Mouse (Mus musculus) limb, embryonic 14.5 days (tissue): Measurements from ENCODE around the gene Myof. TPM values are rescaled to one million over a fixed set of nuclear protein-coding genes. Genes with fewer than 3 reads are reported as not detected.

Experiments used
- ATAC-seq: fragments of 200-750 bp; cut with Nextera tagmentation; 2 replicates; pipeline ENCODE4 v1.8.0; 2017; ENCODE audit warnings: low read depth, moderate number of reproducible peaks, moderate TSS enrichment; ENCODE audit not compliant: low FRiP score
- DNase-seq: peaks from one replicate; pipeline ENCODE4 v3.0.0-alpha.2; 2015; ENCODE audit warnings: low spot score
- H3K27ac ChIP-seq: fragments of 300-500 bp; sonication (generic); replicated peaks from 2 replicates; pipeline ENCODE4 v1.5.1; 2014; ENCODE audit warnings: low read depth, mild to moderate bottlenecking, low read length, moderate library complexity, mixed read lengths
- H3K27me3 ChIP-seq: fragments of 300-500 bp; sonication (generic); 2 replicates; pipeline ENCODE4 v1.6.1; 2014; ENCODE audit warnings: low read length, mixed read lengths; ENCODE audit not compliant: control insufficient read depth, insufficient read depth
- H3K36me3 ChIP-seq: fragments of 300-500 bp; sonication (generic); 2 replicates; pipeline ENCODE4 v1.6.1; 2014; ENCODE audit warnings: mild to moderate bottlenecking, low read length, moderate library complexity, mixed read lengths; ENCODE audit not compliant: control insufficient read depth, insufficient read depth
- H3K4me1 ChIP-seq: fragments of 300-500 bp; sonication (generic); 2 replicates; pipeline ENCODE4 v1.6.1; 2014; ENCODE audit warnings: antibody characterized with exemption, low read length, mixed read lengths; ENCODE audit not compliant: control insufficient read depth, insufficient read depth
- H3K4me2 ChIP-seq: fragments of 300-500 bp; sonication (generic); replicated peaks from 2 replicates; pipeline ENCODE4 v1.6.1; 2014; ENCODE audit warnings: low read depth, mild to moderate bottlenecking, low read length, moderate library complexity; ENCODE audit not compliant: severe bottlenecking
- H3K4me3 ChIP-seq: fragments of 300-500 bp; sonication (generic); replicated peaks from 2 replicates; pipeline ENCODE4 v1.5.1; 2014; ENCODE audit warnings: low read length
- H3K9ac ChIP-seq: fragments of 300-500 bp; sonication (generic); 2 replicates; pipeline ENCODE4 v1.6.1; 2014; ENCODE audit warnings: mild to moderate bottlenecking, low read depth, low read length, moderate library complexity; ENCODE audit not compliant: severe bottlenecking
- H3K9me3 ChIP-seq: fragments of 300-500 bp; sonication (generic); 2 replicates; pipeline ENCODE4 v1.6.1; 2016; ENCODE audit warnings: low read length; ENCODE audit not compliant: control insufficient read depth
- POLR2A ChIP-seq: fragments of 200-500 bp; IDR thresholded peaks from 2 replicates; pipeline ENCODE4 v1.8.0; 2012; ENCODE audit warnings: inconsistent platforms, mild to moderate bottlenecking, moderate library complexity, borderline replicate concordance; ENCODE audit not compliant: insufficient read depth, insufficient read length; ENCODE audit errors: extremely low read depth
- WGBS: fragments of 180-500 bp; shearing (Covaris S2); extraction: QIAGEN DNeasy Blood & Tissue Kit; methylation state at CpG from one replicate; pipeline ENCODE4 v1.1.7; 2014; 5-methylcytosine and 5-hydroxymethylcytosine counted together
- polyA plus RNA-seq, 2 experiments: library from polyadenylated mRNA; depleted of rRNA in 1 of 2; stranded (reverse) in 1 of 2; unstranded in 1 of 2; fragments of >200 nt; fragmentation: Nextera tagmentation in 1 of 2; extraction: Ambion mirVana in 1 of 2; gene quantifications; 2 replicates each; pipeline versions ENCODE4 v1.2.1 to v1.2.3; 2012 to 2014

Gene Myof
- polyA plus RNA-seq, 2 experiments = 21.8 to 35.9 TPM

DNA sequence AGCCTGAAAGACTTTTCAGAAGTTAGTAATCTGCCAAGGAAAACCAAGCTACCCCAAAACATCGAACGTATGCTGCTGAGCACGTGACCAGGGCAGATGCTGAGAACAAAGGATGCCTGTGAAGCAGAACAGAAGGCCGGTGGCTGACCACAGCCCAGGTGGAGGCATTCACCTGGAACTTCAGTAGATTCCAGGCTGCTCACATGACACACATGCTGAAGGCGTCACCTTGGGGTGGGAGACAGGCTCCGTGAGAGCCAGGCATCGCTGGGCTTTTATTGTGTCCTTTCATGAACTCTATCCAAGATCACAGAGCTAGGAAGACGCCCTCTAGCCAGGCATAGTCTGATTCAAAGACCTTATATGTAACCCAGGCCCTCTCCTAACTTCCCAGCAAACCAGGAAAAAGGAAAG is 17.2 kb downstream of the Myof start:
- Histone ChIP-seq H3K27ac (no peak overlapping the region), H3K9me3 (no peaks in the 10 kb centered on the region), H3K4me3 (no peak overlapping the region), H3K36me3 (no peaks in the 10 kb centered on the region), H3K4me2 (no peak overlapping the region), H3K4me1 (peaks cover 9% of the 10 kb centered on the region), H3K27me3 (no peaks in the 10 kb centered on the region), H3K9ac (no peak overlapping the region)
- WGBS = 65% methylated on average over 8 of the region's 8 CpGs
- DNase-seq (no peak), ATAC-seq (no peak)
- no peak for TF ChIP-seq POLR2A

DNA sequence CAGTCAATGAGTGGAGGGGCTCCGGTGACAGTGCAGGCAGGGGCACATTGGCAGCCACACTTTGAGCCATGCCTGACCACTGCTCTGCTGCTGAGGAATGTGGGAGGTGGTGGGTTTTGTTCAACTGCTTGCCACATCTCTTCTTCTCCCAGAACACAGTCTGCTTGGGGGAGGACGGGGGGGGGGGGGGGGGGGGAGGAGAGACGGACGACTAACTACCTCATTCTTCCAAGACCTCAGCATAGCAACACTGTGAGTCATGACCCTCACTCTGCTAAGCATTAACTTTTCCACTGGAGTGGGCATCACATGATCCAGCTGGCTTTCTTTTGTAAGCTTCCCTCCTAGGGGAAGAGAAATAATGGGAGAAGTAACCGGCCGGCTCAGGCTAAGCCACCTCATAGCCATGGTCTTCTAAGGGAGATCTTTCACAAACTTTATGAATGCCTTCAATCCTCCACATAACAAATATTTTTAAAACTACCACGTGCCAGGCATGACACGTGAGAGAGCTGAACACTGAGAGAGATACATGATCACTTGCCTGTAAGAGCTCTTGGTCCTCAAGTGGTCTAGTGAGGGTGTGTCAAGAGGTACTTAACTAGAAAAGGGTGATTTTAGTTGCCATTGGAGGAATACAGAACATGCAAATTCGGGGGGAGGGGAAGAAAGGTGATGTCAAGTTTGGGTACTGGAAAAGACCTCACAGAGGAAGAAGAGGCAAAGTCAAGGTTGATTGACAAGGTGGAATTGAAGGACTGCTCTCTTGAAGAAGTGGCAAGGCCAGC is 17.9 kb downstream of the Myof start:
- DNase-seq (peak; percentile 39), ATAC-seq (0 out of 2 replicates have a peak, but pooled peaks have one; percentile 57)
- Histone ChIP-seq H3K9ac (no peak overlapping the region), H3K4me3 (no peak overlapping the region), H3K36me3 (no peaks in the 10 kb centered on the region), H3K9me3 (no peaks in the 10 kb centered on the region), H3K4me1 (peaks cover 8% of the 10 kb centered on the region), H3K27ac (no peak overlapping the region), H3K27me3 (no peaks in the 10 kb centered on the region), H3K4me2 (no peak overlapping the region)
- no peak for TF ChIP-seq POLR2A
- 78% methylated on average over 6 of the region's 9 CpGs for WGBS

DNA sequence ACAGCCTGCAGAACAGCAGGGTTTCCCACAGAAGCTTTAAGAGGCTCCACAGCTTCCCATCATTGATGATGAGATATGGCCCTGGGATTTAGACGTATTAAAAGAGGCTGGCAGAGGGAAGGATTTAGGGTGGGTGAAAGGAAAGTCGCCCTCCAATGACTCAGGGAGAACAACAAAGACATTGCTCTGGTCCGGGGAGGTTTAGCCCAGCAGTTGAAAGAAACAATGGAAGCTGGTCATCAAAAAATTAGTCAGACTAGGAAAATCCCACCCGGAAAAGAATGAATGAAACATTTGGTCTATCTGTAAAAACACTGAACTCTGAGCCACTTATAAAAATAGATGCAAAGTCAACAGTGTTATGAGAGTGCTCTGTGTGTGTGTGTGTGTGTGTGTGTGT is 19.8 kb downstream of the Myof start:
- WGBS = 70% methylated on average over 4 of the region's 4 CpGs
- Histone ChIP-seq H3K4me3 (no peak overlapping the region), H3K4me2 (no peak overlapping the region), H3K4me1 (peaks cover 3% of the 10 kb centered on the region), H3K36me3 (no peaks in the 10 kb centered on the region), H3K9me3 (no peaks in the 10 kb centered on the region), H3K27me3 (no peaks in the 10 kb centered on the region), H3K9ac (no peak overlapping the region), H3K27ac (no peak overlapping the region)
- no peak for TF ChIP-seq POLR2A
- ATAC-seq (no peak), DNase-seq (no peak)

DNA sequence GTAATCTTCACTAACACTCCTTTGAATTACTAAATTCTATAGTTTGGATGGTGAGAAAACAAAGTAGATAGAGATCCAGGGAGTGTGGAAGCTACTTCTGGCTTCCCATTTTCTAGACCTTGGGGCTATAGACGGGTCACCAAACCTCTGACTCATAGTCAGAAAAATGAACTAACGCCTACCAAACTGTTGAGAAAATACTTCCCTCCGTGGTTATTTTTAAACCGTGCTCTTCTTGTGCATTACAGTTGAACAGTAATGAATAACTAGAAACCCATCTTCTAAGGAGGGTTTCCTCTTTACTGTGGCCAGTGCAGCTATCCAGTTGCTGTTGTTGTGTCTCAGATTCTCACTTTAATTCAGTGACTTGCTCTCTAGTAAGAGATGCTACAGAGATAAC is 20.7 kb downstream of the Myof start:
- Histone ChIP-seq H3K9me3 (no peaks in the 10 kb centered on the region), H3K27me3 (no peaks in the 10 kb centered on the region)
- WGBS = 52% methylated on average over 4 of the region's 4 CpGs

DNA sequence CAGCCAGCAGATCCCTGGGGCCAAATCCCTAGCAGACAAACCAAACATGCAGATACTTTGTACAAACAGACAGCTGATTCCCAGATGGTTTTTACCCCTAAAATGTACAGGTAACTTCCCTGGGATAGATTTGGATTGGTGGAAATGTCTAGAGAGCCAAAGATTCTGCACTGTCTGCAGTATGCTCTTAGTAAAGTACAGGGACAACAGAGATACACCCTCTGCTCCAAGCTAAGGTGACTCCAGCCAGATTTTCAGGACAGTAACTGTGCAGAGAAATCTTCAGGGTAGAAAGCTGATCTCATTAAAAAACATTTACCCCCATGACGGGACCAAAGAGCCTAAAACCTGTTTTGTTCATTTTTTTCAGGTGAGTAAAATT is 27.5 kb downstream of the Myof start:
- WGBS = 51% methylated on average over 1 of the region's 1 CpGs
- no peak overlapping the region for H3K4me3 ChIP-seq
- ATAC-seq (no peak), DNase-seq (no peak)
- H3K9ac ChIP-seq = no peak overlapping the region
- H3K27me3 ChIP-seq = no peaks in the 10 kb centered on the region
- TF ChIP-seq POLR2A = no peak
- no peak overlapping the region for H3K4me2 ChIP-seq
- no peaks in the 10 kb centered on the region for H3K9me3 ChIP-seq
- H3K27ac ChIP-seq = peak overlapping the region; percentile 74
- H3K36me3 ChIP-seq = no peaks in the 10 kb centered on the region
- peaks cover 5% of the 10 kb centered on the region for H3K4me1 ChIP-seq

More for the DNA sequence above, 20.7 kb downstream of the Myof start:
- no peak for TF ChIP-seq POLR2A
- Histone ChIP-seq H3K36me3 (no peaks in the 10 kb centered on the region), H3K4me1 (peaks cover 3% of the 10 kb centered on the region; the same call in 1 of the 2 replicates), H3K4me2 (no peak overlapping the region), H3K27ac (no peak overlapping the region), H3K4me3 (no peak overlapping the region), H3K9ac (no peak overlapping the region)
- no peak for ATAC-seq
- DNase-seq = no peak
